Mouse (Mus musculus): ENCODE results near the gene 2310009B15Rik.

Gene 2310009B15Rik

DNA sequence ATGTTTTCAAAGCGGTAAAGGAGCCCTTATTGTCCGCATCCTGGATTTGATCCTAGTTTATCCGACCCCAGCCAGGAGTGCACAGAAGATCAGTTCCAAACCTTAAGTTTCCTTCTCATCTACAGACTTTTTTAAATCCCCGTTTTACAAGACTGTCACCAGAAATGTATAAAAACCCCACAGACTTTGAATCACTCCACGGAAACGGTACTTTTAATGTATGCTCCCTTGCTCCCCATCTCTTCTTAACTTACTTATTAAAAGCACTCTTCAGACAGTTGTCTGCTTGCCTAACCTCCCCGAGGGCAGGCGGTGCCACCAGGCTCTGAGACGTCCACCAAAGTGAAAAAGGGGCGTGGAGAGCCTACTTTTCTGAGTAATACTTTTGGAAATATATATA, 13.9 kb downstream of the 2310009B15Rik start:
- DNase-seq (ENCODE audit: low read depth, low spot score) = no peak

DNA sequence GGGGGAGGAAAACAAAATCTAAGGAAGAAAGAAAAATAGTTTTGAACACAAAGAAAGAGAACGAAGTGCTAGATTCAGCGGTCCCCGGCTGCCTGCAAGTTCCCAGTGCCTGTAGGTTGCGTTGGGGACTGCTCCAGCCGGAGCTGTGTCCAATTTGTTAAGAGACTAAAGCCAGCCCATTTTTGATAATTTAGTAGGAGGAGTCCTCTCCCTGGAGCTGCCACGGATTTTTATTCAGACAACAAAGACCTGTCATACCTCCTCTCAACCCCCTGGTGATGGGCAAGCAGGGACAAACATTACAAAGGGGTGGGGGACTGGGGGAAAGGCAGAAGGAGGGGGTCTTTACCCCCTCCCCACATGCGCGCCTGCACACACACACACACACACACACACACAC, 14.3 kb downstream of the 2310009B15Rik start:
- no peak for DNase-seq (ENCODE audit: low read depth, low spot score)

- DNase-seq (ENCODE audit: low read depth, low spot score) = no peak
Measured at GRCm38 (mm10) chr1:138841306-138842095, 15.2 kb downstream of the 2310009B15Rik start.

GRCm38 (mm10) chr1:138840440-138841305, 16.0 kb downstream of the 2310009B15Rik start:
- no peak for DNase-seq (ENCODE audit: low read depth, low spot score)

DNA sequence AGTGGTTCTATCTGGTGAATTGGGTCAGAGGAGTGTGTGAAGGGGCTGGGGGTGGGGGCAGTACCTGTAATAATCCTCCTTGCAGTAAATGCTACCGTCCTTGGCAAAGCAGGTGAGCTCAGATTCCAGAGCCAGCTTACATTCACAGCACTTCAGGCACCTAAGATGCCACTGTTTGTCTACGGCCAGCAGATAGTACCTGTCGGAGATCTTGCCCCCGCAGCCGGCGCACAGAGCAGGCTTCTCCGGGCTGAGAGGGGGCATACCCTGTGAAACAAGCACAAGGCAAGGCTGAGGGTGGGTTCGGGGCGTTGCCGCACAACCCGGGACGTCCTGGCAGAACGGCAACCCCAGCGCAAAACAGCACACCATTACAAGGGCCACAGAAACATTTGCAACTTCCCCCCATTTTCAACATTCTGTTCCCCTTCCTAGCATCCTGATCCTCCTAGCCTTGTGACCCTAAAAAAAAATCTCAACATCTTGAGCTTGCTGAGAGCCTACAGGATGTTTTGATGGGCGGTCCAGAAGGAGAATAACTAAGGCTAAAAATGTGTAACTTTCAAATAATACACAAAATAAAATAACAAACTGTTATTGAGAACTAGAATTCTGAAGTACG, 16.7 kb downstream of the 2310009B15Rik start:
- DNase-seq (ENCODE audit: low read depth, low spot score) = no peak

- DNase-seq (ENCODE audit: low read depth, low spot score) = no peak
Measured at GRCm38 (mm10) chr1:138839291-138839690, 17.4 kb downstream of the 2310009B15Rik start.

GRCm38 (mm10) chr1:138837786-138838743, 18.6 kb downstream of the 2310009B15Rik start:
- DNase-seq (ENCODE audit: low read depth, low spot score) = no peak

- DNase-seq (ENCODE audit: low read depth, low spot score) = no peak
Measured at GRCm38 (mm10) chr1:138835355-138835900, 21.2 kb downstream of the 2310009B15Rik start.

DNA sequence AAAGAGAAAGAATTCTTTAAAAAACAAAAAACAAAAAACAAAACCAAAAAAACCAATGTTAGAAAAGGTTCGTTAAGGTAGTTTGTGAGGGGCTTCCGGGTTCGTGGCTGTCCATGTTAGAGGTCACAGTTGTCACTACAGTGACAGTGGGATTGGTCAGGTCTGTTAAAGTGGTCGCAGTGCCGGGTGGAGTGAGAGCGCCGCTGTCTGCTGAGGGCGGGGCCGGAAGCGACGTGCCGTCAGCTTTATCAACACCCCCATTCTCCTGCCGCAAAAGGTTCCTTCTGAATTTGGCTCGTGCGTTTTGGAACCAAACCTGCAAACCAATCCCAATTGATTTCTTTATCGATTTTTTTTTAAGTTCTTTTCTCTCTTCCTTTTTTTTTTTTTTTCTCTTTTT, 25.3 kb downstream of the 2310009B15Rik start:
- DNase-seq (ENCODE audit: low read depth, low spot score) = no peak

- DNase-seq (ENCODE audit: low read depth, low spot score) = no peak
Measured at GRCm38 (mm10) chr1:138826841-138827240, 29.8 kb downstream of the 2310009B15Rik start.

GRCm38 (mm10) chr1:138822985-138823322, 33.7 kb downstream of the 2310009B15Rik start:
- no peak for DNase-seq (ENCODE audit: low read depth, low spot score)

DNA sequence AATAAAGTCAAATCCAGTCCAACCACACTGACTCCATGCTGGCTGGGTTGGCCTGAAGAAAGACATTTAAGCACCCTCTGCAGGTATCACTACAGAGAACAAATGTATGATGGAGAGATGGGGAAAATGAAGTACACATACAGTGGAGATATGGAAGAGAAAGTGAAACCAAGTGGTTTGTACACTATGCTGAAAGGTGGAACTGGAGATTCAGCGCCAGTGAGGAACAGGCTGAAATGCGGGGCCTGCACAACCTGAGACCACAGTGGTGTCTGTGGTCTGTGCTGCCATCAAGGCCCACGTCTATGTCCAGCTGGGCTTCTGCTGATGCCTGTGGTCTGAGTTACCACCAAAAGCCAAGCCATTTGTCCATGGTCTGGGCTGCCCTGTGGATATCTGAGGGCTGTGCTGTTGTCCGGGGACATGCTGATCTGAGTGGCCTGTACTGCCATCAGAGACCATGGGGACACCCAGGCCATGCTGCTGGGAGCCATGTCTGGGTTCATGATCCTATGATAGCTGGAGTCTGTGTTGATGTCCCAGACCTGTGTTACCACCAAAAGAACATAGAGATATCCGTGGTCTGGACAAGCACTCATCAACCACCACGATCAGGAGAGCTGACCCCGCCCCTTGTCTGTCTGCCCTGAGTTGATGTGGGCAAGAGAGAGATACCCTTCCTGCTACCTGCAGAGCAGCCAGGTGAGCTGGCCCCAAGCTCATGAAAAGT, 34.2 kb downstream of the 2310009B15Rik start:
- no peak for DNase-seq (ENCODE audit: low read depth, low spot score)
